Mouse (Mus musculus) cerebellum, postnatal 25 days (tissue): ENCODE results near the gene Cdca7.

ENCODE experiments used
- DNase-seq, 2 experiments: peaks; one replicate each; pipeline ENCODE4 v3.0.0; 2021; ENCODE audit warnings: mixed read lengths in 2 of 2

The Cdca7 gene

GRCm38 (mm10) chr2:72493039-72493438 lies 17.1 kb downstream of the Cdca7 start:
- no peak for DNase-seq

GRCm38 (mm10) chr2:72499074-72499721 lies 23.2 kb downstream of the Cdca7 start:
- no peak for DNase-seq

- DNase-seq = no peak
These were observed 23.9 kb downstream of the Cdca7 start for GRCm38 (mm10) chr2:72499782-72500411.

- no peak for DNase-seq
These were observed 26.3 kb downstream of the Cdca7 start for GRCm38 (mm10) chr2:72502041-72502813.

- DNase-seq = no peak
These were observed 27.7 kb downstream of the Cdca7 start for GRCm38 (mm10) chr2:72503646-72504045.

GRCm38 (mm10) chr2:72507855-72508635 lies 32.1 kb downstream of the Cdca7 start:
- DNase-seq = no peak

GRCm38 (mm10) chr2:72508891-72509290 lies 32.9 kb downstream of the Cdca7 start:
- DNase-seq = no peak

- DNase-seq = no peak
These were observed 39.6 kb downstream of the Cdca7 start for GRCm38 (mm10) chr2:72515526-72515925.

- DNase-seq = peak; percentile 85 to 89
These were observed 40.2 kb downstream of the Cdca7 start for GRCm38 (mm10) chr2:72515971-72516719.

GRCm38 (mm10) chr2:72516720-72517089 lies 40.7 kb downstream of the Cdca7 start:
- DNase-seq = no peak

- no peak for DNase-seq
These were observed 48.1 kb downstream of the Cdca7 start for GRCm38 (mm10) chr2:72524022-72524421.

GRCm38 (mm10) chr2:72525556-72525955 lies 49.6 kb downstream of the Cdca7 start:
- no peak for DNase-seq

- DNase-seq = no peak
These were observed 53.0 kb downstream of the Cdca7 start for GRCm38 (mm10) chr2:72529026-72529357.

- peak; percentile 51 to 54 for DNase-seq
These were observed 53.7 kb downstream of the Cdca7 start for GRCm38 (mm10) chr2:72529358-72530319.

GRCm38 (mm10) chr2:72535889-72536288 lies 59.9 kb downstream of the Cdca7 start:
- no peak for DNase-seq
